Mouse (Mus musculus): ENCODE results near the gene Olfr1120. TPM values are rescaled to one million over a fixed set of nuclear protein-coding genes. Genes with fewer than 3 reads are reported as not detected.
"Not testable (repeated sequence)": the region's sequence is repeated elsewhere in the genome, so short reads cannot be mapped to it uniquely, and the experiment has no call there.

Gene Olfr1120
- not detected in 2 replicates for polyA plus RNA-seq (2012; rRNA removed)

DNA sequence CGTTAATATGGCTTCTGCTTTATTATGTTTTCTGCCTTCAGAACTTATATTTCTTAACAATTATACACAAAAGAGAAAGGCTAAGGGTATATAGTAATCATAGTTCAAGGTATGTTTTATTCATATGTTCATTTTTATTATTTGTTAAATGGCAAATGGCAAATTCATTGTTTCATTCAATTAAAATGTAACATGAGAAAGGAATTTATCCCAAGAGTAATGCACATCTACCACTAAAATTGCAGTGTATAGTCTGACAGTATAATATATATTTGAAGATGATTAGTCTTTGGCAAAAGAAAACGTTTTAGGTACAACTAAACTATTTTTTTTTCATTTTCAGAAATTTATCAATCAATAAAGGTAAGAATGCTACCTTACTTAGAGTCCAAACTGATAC lies at the start of gene Olfr1120:
Gene Olfr1120, plus strand, starts transcription at position 301 of the 400 bp plus-strand sequence.
- WGBS = 36% methylated on average over 2 of the region's 2 CpGs
- no peak for DNase-seq (ENCODE audit: low read depth, low spot score)

DNA sequence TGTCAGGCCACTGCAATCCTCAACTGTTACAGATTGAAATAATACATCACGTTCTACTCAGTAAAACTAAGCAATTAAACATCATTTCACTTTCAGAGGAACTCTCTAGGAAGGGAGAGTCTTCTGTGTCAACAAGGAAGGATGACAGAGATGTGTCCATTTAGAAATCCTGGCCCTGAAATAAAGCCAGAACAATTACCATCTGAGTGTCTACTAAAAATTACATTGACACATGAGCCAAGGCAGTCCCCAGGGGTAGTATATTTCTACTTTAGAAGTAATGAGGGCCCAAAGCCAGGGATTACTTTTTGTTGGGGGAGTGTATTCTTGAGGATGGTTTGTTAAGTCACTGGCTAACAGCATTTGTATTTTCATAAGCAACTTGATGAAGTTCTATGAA lies 47.3 kb upstream of the Olfr1120 start, which contains the start of gene Olfr1118:
Gene Olfr1118, plus strand, starts transcription at position 301 of the 400 bp plus-strand sequence.
- WGBS = 32% methylated on average over 1 of the region's 1 CpGs
- DNase-seq (ENCODE audit: low read depth, low spot score) = no peak

DNA sequence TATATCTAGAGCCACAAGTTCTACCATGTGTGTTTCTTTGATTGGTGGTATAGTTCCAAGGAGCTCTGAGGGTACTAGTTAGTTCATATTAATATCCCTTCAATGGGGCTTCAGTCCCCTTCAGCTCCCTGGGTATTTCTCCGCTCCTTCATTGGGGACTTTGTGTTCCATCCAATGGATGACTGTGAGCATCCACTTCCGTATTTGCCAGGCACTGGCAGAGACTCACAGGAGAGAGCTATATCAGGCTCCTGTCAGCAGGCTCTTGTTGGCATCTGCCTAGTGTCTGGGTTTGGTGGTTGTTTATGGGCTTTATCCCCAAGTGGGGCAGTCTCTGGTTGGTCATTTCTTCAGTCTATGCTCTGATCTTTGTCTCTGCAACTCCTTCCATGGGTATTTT lies 5.5 kb downstream of the Olfr1120 start:
- WGBS = 87% methylated on average over 2 of the region's 2 CpGs
- not testable (repeated sequence) for DNase-seq (ENCODE audit: low read depth, low spot score)

DNA sequence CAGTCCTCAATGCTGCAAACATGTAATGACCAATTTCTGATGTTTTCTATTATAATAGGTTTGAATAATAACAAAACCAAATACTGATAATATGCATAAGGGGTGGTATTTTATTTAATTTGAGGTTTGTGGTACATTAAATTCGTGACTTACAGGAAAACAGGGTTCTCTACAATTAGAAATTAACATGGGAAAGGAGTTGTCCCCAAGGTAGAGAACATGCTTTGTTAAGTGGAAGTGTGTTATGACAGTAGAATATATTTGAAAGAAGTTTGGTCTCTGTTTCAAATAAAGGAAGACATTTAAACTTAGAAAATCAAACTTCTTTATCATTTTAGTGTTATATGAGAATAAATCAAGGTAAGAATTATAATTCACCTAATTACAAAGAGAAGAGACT lies 15.0 kb downstream of the Olfr1120 start, which contains the start of gene Olfr1121:
Gene Olfr1121, plus strand, starts transcription at position 301 of the 400 bp plus-strand sequence.
- no peak for DNase-seq (ENCODE audit: low read depth, low spot score)
- 10% methylated on average over 1 of the region's 1 CpGs for WGBS

DNA sequence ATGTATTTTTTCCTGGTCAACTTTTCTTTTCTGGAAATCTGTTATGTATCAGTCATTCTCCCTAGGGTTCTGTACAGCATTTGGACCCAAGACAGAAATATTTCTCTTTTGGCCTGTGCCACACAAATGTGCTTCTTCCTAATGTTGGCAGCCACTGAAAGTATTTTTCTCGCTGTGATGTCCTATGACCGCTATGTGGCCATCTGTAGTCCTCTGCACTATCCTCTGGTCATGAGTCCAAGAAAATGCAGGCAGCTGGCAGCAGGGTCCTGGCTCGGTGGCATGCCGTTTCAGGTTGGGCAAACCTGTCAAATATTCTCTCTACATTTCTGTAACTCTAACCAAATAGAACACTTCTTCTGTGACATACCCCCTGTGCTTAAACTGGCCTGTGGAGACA lies 17.1 kb downstream of the Olfr1120 start:
- WGBS = 85% methylated on average over 4 of the region's 4 CpGs
- no peak for DNase-seq (ENCODE audit: low read depth, low spot score)

DNA sequence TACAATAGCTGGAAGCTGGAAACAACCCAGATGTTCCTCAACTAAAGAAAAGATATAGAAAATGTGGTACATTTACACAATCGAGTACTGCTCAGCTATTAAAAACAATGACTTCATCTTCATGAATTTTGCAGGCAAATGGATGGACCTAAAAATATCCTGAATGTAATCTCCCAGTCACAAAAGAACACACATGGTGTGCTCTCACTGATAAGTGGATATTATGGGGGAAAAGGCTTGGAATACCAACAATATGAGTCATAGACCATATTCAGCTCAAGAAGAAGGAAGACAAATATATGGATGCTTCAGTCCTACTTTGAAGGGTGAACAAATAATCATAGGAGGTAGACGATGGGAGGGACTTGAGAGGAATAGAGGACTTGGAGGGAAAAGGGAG lies 29.3 kb downstream of the Olfr1120 start:
- no peak for DNase-seq (ENCODE audit: low read depth, low spot score)
- 68% methylated on average over 2 of the region's 2 CpGs for whole genome bisulfite sequencing

DNA sequence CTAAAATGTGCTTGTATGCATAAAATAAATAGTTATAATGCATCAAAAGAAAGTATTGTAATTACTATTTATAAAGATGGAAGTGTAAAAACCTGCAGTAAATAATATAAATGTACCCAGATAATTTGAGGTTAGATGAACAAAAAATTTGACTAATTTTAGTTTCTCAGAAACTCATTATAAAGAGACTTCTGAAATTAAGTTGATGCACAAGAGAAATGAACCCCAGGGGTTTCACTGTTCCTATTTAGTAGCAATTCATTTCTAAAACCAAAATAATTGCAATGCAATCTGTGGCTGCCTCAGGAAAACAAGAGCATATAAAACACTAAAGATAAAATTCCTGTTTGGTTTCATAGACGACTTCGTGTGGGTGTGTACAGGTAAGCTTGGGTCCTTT lies 30.9 kb downstream of the Olfr1120 start, which contains the start of gene Olfr1122:
Gene Olfr1122, plus strand, starts transcription at position 301 of the 400 bp plus-strand sequence.
- 62% methylated on average over 2 of the region's 2 CpGs for WGBS

DNA sequence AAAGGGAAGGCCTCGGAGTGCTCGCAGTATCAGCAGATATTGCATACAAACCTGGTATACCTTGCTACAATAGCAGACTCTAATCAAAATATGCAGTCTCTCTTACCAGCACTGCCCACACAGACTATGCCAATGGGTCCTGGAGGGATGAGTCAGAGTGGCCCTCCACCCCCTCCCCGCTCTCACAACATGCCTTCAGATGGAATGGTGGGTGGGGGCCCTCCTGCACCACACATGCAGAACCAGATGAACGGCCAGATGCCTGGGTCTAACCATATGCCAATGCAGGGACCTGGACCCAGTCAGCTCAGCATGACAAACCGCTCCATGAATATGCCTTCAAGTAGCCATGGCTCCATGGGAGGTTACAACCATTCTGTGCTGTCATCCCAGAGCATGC lies 39.0 kb downstream of the Olfr1120 start:
- 90% methylated on average over 5 of the region's 5 CpGs for WGBS
- DNase-seq (ENCODE audit: low read depth, low spot score) = not testable (repeated sequence)

More for the DNA sequence above, 30.9 kb downstream of the Olfr1120 start, which contains the start of gene Olfr1122:
- no peak for DNase-seq (ENCODE audit: low read depth, low spot score)

DNA sequence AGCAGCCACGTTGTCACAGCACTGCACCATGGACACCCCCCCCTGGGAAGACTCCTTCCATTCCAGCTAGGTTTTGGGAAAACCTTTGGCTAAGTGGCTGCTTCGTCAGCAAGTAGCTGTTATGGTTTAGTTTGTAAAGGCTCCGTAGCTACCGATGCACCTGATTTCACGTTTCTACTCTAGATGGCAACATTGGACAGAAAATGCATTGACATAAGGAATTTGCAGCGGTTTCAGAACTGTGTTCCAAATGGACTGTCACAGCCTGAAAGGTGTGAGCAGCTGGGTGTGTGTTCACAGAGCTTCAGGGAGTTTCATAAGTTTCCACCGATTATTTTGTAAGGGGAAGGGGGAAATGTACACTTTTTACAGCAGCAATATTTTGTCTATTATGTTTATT lies 40.1 kb downstream of the Olfr1120 start:
- 78% methylated on average over 7 of the region's 7 CpGs for WGBS
- DNase-seq (ENCODE audit: low read depth, low spot score) = not testable (repeated sequence)

Other genes starting within 250 kb of the Olfr1120 start
- gene Olfr259, start 240.2 kb upstream of the Olfr1120 start, polyA plus RNA-seq (2012; rRNA removed) = not detected in 2 replicates
- not detected in 2 replicates for gene Olfr1110, start 214.5 kb upstream of the Olfr1120 start, polyA plus RNA-seq (2012; rRNA removed)
- not detected in 2 replicates for gene Olfr1111, start 202.2 kb upstream of the Olfr1120 start, polyA plus RNA-seq (2012; rRNA removed)
- not detected in 2 replicates for gene Olfr1112, start 167.0 kb upstream of the Olfr1120 start, polyA plus RNA-seq (2012; rRNA removed)
- gene Olfr1113, start 145.8 kb upstream of the Olfr1120 start, polyA plus RNA-seq (2012; rRNA removed) = not detected in 2 replicates
- not detected in 2 replicates for gene Olfr1115, start 106.8 kb upstream of the Olfr1120 start, polyA plus RNA-seq (2012; rRNA removed)
- gene Olfr1116, start 87.3 kb upstream of the Olfr1120 start, polyA plus RNA-seq (2012; rRNA removed) = not detected in 2 replicates
- gene Olfr1118, start 47.2 kb upstream of the Olfr1120 start, polyA plus RNA-seq (2012; rRNA removed) = not detected in 2 replicates
- not detected in 2 replicates for gene Olfr1121, start 15.1 kb downstream of the Olfr1120 start, polyA plus RNA-seq (2012; rRNA removed)
- gene Olfr1122, start 31.0 kb downstream of the Olfr1120 start, polyA plus RNA-seq (2012; rRNA removed) = not detected in 2 replicates
- not detected in 2 replicates for gene Olfr1123, start 61.8 kb downstream of the Olfr1120 start, polyA plus RNA-seq (2012; rRNA removed)
- gene Olfr1124, start 75.5 kb downstream of the Olfr1120 start, polyA plus RNA-seq (2012; rRNA removed) = not detected in 2 replicates
- gene Olfr1126, start 99.1 kb downstream of the Olfr1120 start, polyA plus RNA-seq (2012; rRNA removed) = not detected in 2 replicates
- not detected in 2 replicates for gene Pramel7, start 142.3 kb downstream of the Olfr1120 start, polyA plus RNA-seq (2012; rRNA removed)
- gene Pramel6, start 151.8 kb downstream of the Olfr1120 start, polyA plus RNA-seq (2012; rRNA removed) = not detected in 2 replicates
- not detected in 2 replicates for gene Olfr153, start 177.0 kb downstream of the Olfr1120 start, polyA plus RNA-seq (2012; rRNA removed)
- not detected in 2 replicates for gene Olfr1128, start 190.7 kb downstream of the Olfr1120 start, polyA plus RNA-seq (2012; rRNA removed)
- gene Olfr1129, start 219.1 kb downstream of the Olfr1120 start, polyA plus RNA-seq (2012; rRNA removed) = not detected in 2 replicates

All from large intestine, adult 2 months (tissue).